Mouse (Mus musculus): ENCODE measurements around the gene Doxl2. TPM values are rescaled to one million over a fixed set of nuclear protein-coding genes. Genes with fewer than 3 reads are reported as not detected.
"Not testable (repeated sequence)": the region's sequence is repeated elsewhere in the genome, so short reads cannot be mapped to it uniquely, and the experiment has no call there.

Doxl2 gene
- polyA plus RNA-seq (2015; fragmentation: Nextera tagmentation; extraction: Ambion mirVana) = not detected in 2 replicates

GRCm38 (mm10) chr6:48974663-48975062 lies at the start of gene Doxl2:
Doxl2 (plus strand) TSS chr6:48974963.
- no peak for ATAC-seq (ENCODE audit: insufficient number of reproducible peaks, low FRiP score, low TSS enrichment, low read depth)
- Histone ChIP-seq H3K4me3 (replicated peaks) (no peak within 1 kb of the TSS), H3K4me1 (no peaks in the 10 kb centered on the region), H3K4me2 (replicated peaks) (no peak within 1 kb of the TSS), H3K36me3 (no peaks in the 10 kb centered on the region), H3K9ac (no peak within 1 kb of the TSS), H3K9me3 (replicated peaks) (no peaks in the 10 kb centered on the region), H3K27ac (replicated peaks) (no peak within 1 kb of the TSS), H3K27me3 (no peaks in the 10 kb centered on the region)
- WGBS = 82% methylated on average over 2 of the region's 2 CpGs

GRCm38 (mm10) chr6:48929595-48929994 lies 45.2 kb upstream of the Doxl2 start, which contains the start of gene 1600015I10Rik:
1600015I10Rik (plus strand) TSS chr6:48929895.
- no peaks in the 10 kb centered on the region for H3K36me3 ChIP-seq
- 81% methylated on average over 5 of the region's 5 CpGs for WGBS
- no peak within 1 kb of the TSS for H3K4me3 ChIP-seq (replicated peaks)
- no peak within 1 kb of the TSS for H3K4me2 ChIP-seq (replicated peaks)
- H3K9ac ChIP-seq = no peak within 1 kb of the TSS
- ATAC-seq (ENCODE audit: insufficient number of reproducible peaks, low FRiP score, low TSS enrichment, low read depth) = no peak
- no peaks in the 10 kb centered on the region for H3K9me3 ChIP-seq (replicated peaks)
- H3K27me3 ChIP-seq = no peaks in the 10 kb centered on the region
- H3K27ac ChIP-seq (replicated peaks) = no peak within 1 kb of the TSS
- no peaks in the 10 kb centered on the region for H3K4me1 ChIP-seq

DNA sequence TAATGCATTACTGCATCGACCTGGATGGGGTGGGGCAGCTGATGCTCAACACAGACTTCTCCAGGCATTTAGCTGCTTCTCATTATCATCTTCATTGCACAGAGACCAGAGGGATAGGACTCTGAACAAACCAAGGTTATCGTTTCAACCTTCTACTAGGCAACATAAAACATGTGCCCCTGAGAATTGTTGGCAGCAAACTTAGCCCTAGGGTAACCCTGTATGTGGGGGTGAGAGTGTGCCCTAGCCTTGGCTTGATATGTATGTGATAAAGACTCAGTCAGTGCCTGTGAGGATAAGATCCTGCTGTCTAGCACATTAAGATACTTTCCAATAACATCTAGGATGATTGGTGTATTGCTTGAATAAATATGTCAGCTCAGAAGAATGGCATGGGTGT lies 25.2 kb upstream of the Doxl2 start:
- no peak overlapping the region for H3K27ac ChIP-seq (replicated peaks)
- 0 out of 2 replicates have a peak, but pooled peaks cover 3% of the 10 kb centered on the region for H3K9me3 ChIP-seq (replicated peaks)
- H3K4me1 ChIP-seq = no peaks in the 10 kb centered on the region
- H3K4me3 ChIP-seq (replicated peaks) = no peak overlapping the region
- no peaks in the 10 kb centered on the region for H3K36me3 ChIP-seq
- no peak for ATAC-seq (ENCODE audit: insufficient number of reproducible peaks, low FRiP score, low TSS enrichment, low read depth)
- no peak overlapping the region for H3K4me2 ChIP-seq (replicated peaks)
- H3K9ac ChIP-seq = no peak overlapping the region
- 52% methylated on average over 2 of the region's 2 CpGs for WGBS
- H3K27me3 ChIP-seq = no peaks in the 10 kb centered on the region

DNA sequence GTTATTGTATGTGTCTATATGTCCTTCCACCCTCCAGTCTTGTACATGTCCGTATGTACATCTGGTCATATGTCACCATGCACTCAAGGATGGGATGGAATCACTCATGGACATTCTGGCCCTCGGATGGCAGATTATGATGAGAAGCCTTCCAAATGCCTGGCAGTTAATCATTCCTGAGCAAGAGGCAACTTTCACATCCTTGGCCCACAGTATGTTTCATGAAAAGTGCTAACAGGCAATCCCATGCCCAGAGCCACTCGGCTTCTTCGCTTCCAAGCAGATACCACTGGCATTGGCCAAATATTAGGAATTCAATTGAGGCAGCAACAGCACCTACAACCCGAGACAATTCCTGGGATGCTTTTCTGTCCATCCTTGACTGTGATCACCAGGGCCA lies 24.1 kb upstream of the Doxl2 start:
- Histone ChIP-seq H3K9me3 (replicated peaks) (no peaks in the 10 kb centered on the region), H3K27me3 (no peaks in the 10 kb centered on the region), H3K9ac (no peak overlapping the region), H3K27ac (replicated peaks) (no peak overlapping the region), H3K4me1 (no peaks in the 10 kb centered on the region), H3K4me2 (replicated peaks) (no peak overlapping the region), H3K4me3 (replicated peaks) (no peak overlapping the region), H3K36me3 (no peaks in the 10 kb centered on the region)
- WGBS = 78% methylated on average over 5 of the region's 5 CpGs
- ATAC-seq (ENCODE audit: insufficient number of reproducible peaks, low FRiP score, low TSS enrichment, low read depth) = no peak

- Histone ChIP-seq H3K4me2 (replicated peaks) (no peak overlapping the region), H3K4me1 (no peaks in the 10 kb centered on the region), H3K9me3 (replicated peaks) (no peaks in the 10 kb centered on the region), H3K27me3 (no peaks in the 10 kb centered on the region), H3K36me3 (no peaks in the 10 kb centered on the region), H3K27ac (replicated peaks) (no peak overlapping the region), H3K4me3 (replicated peaks) (no peak overlapping the region), H3K9ac (no peak overlapping the region)
- WGBS = 80% methylated on average over 6 of the region's 6 CpGs
- no peak for ATAC-seq (ENCODE audit: insufficient number of reproducible peaks, low FRiP score, low TSS enrichment, low read depth)
Measured at GRCm38 (mm10) chr6:48951630-48952029, 23.1 kb upstream of the Doxl2 start.

GRCm38 (mm10) chr6:48953220-48953619 lies 21.5 kb upstream of the Doxl2 start:
- Histone ChIP-seq H3K27me3 (no peaks in the 10 kb centered on the region), H3K27ac (replicated peaks) (no peak overlapping the region), H3K4me1 (no peaks in the 10 kb centered on the region), H3K4me3 (replicated peaks) (no peak overlapping the region), H3K36me3 (no peaks in the 10 kb centered on the region), H3K9me3 (replicated peaks) (no peaks in the 10 kb centered on the region), H3K4me2 (replicated peaks) (no peak overlapping the region), H3K9ac (no peak overlapping the region)
- no peak for ATAC-seq (ENCODE audit: insufficient number of reproducible peaks, low FRiP score, low TSS enrichment, low read depth)
- 87% methylated on average over 5 of the region's 5 CpGs for WGBS

DNA sequence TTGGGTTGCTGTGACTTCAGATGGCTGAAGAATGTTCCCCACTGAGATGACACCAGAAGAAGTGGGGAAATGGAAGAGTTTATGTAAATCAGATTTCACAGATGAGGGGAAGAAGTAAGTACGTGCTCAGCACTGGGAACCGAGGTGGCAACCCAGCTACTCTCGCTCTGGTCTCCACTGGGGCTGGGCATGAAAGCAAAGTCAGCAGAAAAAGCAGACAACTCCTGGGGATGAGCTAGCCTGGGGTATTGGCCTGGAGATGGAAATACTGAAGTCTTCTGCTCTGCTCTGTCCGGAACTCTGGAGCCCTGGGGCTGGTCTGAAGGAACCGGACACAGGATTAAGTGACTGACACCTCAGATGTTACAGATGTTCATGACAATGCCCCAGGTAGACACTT lies 20.6 kb upstream of the Doxl2 start:
- Histone ChIP-seq H3K9ac (no peak overlapping the region), H3K4me1 (no peaks in the 10 kb centered on the region), H3K4me2 (replicated peaks) (no peak overlapping the region), H3K27ac (replicated peaks) (no peak overlapping the region), H3K27me3 (no peaks in the 10 kb centered on the region), H3K9me3 (replicated peaks) (no peaks in the 10 kb centered on the region), H3K4me3 (replicated peaks) (no peak overlapping the region), H3K36me3 (no peaks in the 10 kb centered on the region)
- 82% methylated on average over 5 of the region's 5 CpGs for WGBS
- no peak for ATAC-seq (ENCODE audit: insufficient number of reproducible peaks, low FRiP score, low TSS enrichment, low read depth)

GRCm38 (mm10) chr6:48954946-48955345 lies 19.8 kb upstream of the Doxl2 start:
- no peaks in the 10 kb centered on the region for H3K27me3 ChIP-seq
- H3K27ac ChIP-seq (replicated peaks) = no peak overlapping the region
- no peak for ATAC-seq (ENCODE audit: insufficient number of reproducible peaks, low FRiP score, low TSS enrichment, low read depth)
- no peak overlapping the region for H3K4me2 ChIP-seq (replicated peaks)
- H3K36me3 ChIP-seq = no peaks in the 10 kb centered on the region
- 54% methylated on average over 1 of the region's 1 CpGs for WGBS
- no peak overlapping the region for H3K9ac ChIP-seq
- H3K9me3 ChIP-seq (replicated peaks) = no peaks in the 10 kb centered on the region
- no peak overlapping the region for H3K4me3 ChIP-seq (replicated peaks)
- no peaks in the 10 kb centered on the region for H3K4me1 ChIP-seq

GRCm38 (mm10) chr6:48956785-48957184 lies 18.0 kb upstream of the Doxl2 start:
- no peak overlapping the region for H3K4me3 ChIP-seq (replicated peaks)
- H3K4me2 ChIP-seq (replicated peaks) = no peak overlapping the region
- H3K9ac ChIP-seq = no peak overlapping the region
- ATAC-seq (ENCODE audit: insufficient number of reproducible peaks, low FRiP score, low TSS enrichment, low read depth) = no peak
- 83% methylated on average over 4 of the region's 4 CpGs for WGBS
- H3K9me3 ChIP-seq (replicated peaks) = no peaks in the 10 kb centered on the region
- H3K27me3 ChIP-seq = no peaks in the 10 kb centered on the region
- no peak overlapping the region for H3K27ac ChIP-seq (replicated peaks)
- no peaks in the 10 kb centered on the region for H3K4me1 ChIP-seq
- H3K36me3 ChIP-seq = no peaks in the 10 kb centered on the region

GRCm38 (mm10) chr6:48958053-48958452 lies 16.7 kb upstream of the Doxl2 start:
- 59% methylated on average over 1 of the region's 1 CpGs for WGBS
- Histone ChIP-seq H3K4me1 (no peaks in the 10 kb centered on the region), H3K4me3 (replicated peaks) (no peak overlapping the region), H3K9me3 (replicated peaks) (no peaks in the 10 kb centered on the region), H3K9ac (no peak overlapping the region), H3K36me3 (no peaks in the 10 kb centered on the region), H3K27ac (replicated peaks) (no peak overlapping the region), H3K4me2 (replicated peaks) (no peak overlapping the region), H3K27me3 (0 out of 2 replicates have a peak, but pooled peaks cover 4% of the 10 kb centered on the region)
- ATAC-seq (ENCODE audit: insufficient number of reproducible peaks, low FRiP score, low TSS enrichment, low read depth) = no peak

GRCm38 (mm10) chr6:48959151-48959550 lies 15.6 kb upstream of the Doxl2 start:
- not testable (repeated sequence) for H3K36me3 ChIP-seq; H3K27ac ChIP-seq (replicated peaks); H3K27me3 ChIP-seq; H3K9me3 ChIP-seq (replicated peaks); H3K4me1 ChIP-seq; ATAC-seq (ENCODE audit: insufficient number of reproducible peaks, low FRiP score, low TSS enrichment, low read depth); H3K9ac ChIP-seq; H3K4me2 ChIP-seq (replicated peaks); H3K4me3 ChIP-seq (replicated peaks)
- 28% methylated on average over 7 of the region's 7 CpGs for WGBS

- H3K9me3 ChIP-seq (replicated peaks); H3K4me2 ChIP-seq (replicated peaks); H3K9ac ChIP-seq; H3K27ac ChIP-seq (replicated peaks); H3K27me3 ChIP-seq; H3K4me3 ChIP-seq (replicated peaks); H3K4me1 ChIP-seq; H3K36me3 ChIP-seq; ATAC-seq (ENCODE audit: insufficient number of reproducible peaks, low FRiP score, low TSS enrichment, low read depth): not testable (repeated sequence)
- WGBS = 85% methylated on average over 5 of the region's 5 CpGs
Measured at GRCm38 (mm10) chr6:48966696-48967095, 8.1 kb upstream of the Doxl2 start.
